Mouse (Mus musculus) E14TG2a.4 (cell line): ENCODE results near the gene Cdc26.

Experiments used
- CTCF ChIP-seq: conservative IDR thresholded peaks from 2 replicates; pipeline ENCODE4 v1.5.1; 2014; ENCODE audit warnings: low read length
- NANOG ChIP-seq: IDR thresholded peaks from 2 replicates; pipeline ENCODE4 v1.6.1; 2014; ENCODE audit warnings: borderline replicate concordance, low read length, mixed read lengths

GRCm38 (mm10) chr4:62362437-62362836 lies 46.0 kb downstream of the Cdc26 start:
- TF ChIP-seq CTCF (no peak), NANOG (no peak)
